Mouse (Mus musculus) brain, adult 10 weeks (tissue): ENCODE results near the gene Abcc3. TPM values are rescaled to one million over a fixed set of nuclear protein-coding genes. Genes with fewer than 3 reads are reported as not detected.

ENCODE experiments used
- polyA plus RNA-seq: library from polyadenylated mRNA; stranded (reverse); fragments of 350-450 nt; fragmentation: Illumina TruSeq; extraction: RNeasy Lipid Tissue Mini Kit (QIAGEN cat#74804); gene quantifications from one replicate; pipeline ENCODE4 v1.2.3, GENCODE M21; 2015; ENCODE audit warnings: low read depth, low replicate concordance

Gene Abcc3
- polyA plus RNA-seq, result 1.5 TPM

GRCm38 (mm10) chr11:94392672-94393109, at the start of gene Abcc3:
Gene Abcc3 (minus strand): TSS chr11:94392997.

GRCm38 (mm10) chr11:94327693-94328643, 64.8 kb downstream of the Abcc3 start, which contains the start of gene Ankrd40:
Gene Ankrd40 (plus strand): TSS chr11:94328001.

GRCm38 (mm10) chr11:94321931-94322400, 70.8 kb downstream of the Abcc3 start, which contains the start of gene Luc7l3:
Gene Luc7l3 (minus strand): TSS chr11:94321988.

Other genes with a start within 250 kb of the Abcc3 start
- gene Tob1, start 181.5 kb downstream of the Abcc3 start, polyA plus RNA-seq, result 33.5 TPM
- gene Wfikkn2, start 147.0 kb downstream of the Abcc3 start, polyA plus RNA-seq, result 1.5 TPM
- gene Gm21885, start 111.1 kb downstream of the Abcc3 start, polyA plus RNA-seq, result not detected
- 117 TPM for gene Luc7l3, start 71.0 kb downstream of the Abcc3 start, polyA plus RNA-seq
- 129 TPM for gene Ankrd40, start 65.0 kb downstream of the Abcc3 start, polyA plus RNA-seq
- 56.4 TPM for gene Cacna1g, start 81.2 kb upstream of the Abcc3 start, polyA plus RNA-seq
- gene Spata20, start 93.2 kb upstream of the Abcc3 start, polyA plus RNA-seq, result 0.58 TPM
- 3.0 TPM for gene Epn3, start 107.0 kb upstream of the Abcc3 start, polyA plus RNA-seq
- 3.5 TPM for gene Mycbpap, start 128.7 kb upstream of the Abcc3 start, polyA plus RNA-seq
- 8.6 TPM for gene Rsad1, start 156.3 kb upstream of the Abcc3 start, polyA plus RNA-seq
- gene Chad, start 172.1 kb upstream of the Abcc3 start, polyA plus RNA-seq, result not detected
- 10.9 TPM for gene Acsf2, start 208.9 kb upstream of the Abcc3 start, polyA plus RNA-seq
- 93.8 TPM for gene Lrrc59, start 236.8 kb upstream of the Abcc3 start, polyA plus RNA-seq